In the genomic region with DNA sequence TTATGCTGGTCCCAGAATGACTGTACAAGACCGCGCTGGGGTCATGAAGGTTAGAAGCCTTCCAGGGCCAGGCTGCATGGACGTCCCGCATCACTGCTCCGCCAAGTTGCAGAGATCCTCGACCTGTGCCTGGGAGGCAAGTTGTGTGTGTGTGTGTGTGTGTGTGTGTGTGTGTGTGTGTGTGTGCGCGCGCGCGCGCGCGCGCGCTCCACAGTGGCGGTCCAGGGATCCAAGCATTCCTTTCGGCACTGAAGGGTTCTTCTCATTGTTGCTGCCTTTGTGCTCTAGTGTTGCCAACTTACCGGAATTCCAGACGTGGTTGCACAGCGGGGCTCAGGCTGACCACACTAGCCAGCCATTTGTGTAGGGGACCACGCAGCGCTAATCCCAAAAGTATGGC, we compare ENCODE assay signal across 9 mouse cellular contexts. TPM values are rescaled to one million over a fixed set of nuclear protein-coding genes. Genes with fewer than 3 reads are reported as not detected.
A peak's percentile ranks its signal among the peaks of the same experiment; 100 is the strongest.
DNase-seq lines count a peak whose midpoint lies in the region; ATAC-seq and TF ChIP-seq lines count a peak whose summit lies in the region.
"Had no signal": no experiment of that assay in that cellular context is flagged by ENCODE, and none has a peak within 500 bp of the region (broad histone marks: within the 10 kb centered on the region; RNA-seq: fewer than 3 reads in every experiment).

No protein-coding gene starts in this region.

- WGBS in hindbrain, postnatal 0 days: 0% methylated on average over 23 of the region's 23 CpGs
- WGBS in liver, postnatal 0 days (ENCODE audit: insufficient replicate concordance): 2% methylated on average over 23 of the region's 23 CpGs
- under 1% methylated on average over 23 of the region's 23 CpGs for WGBS in stomach, postnatal 0 days

- no peaks in the 10 kb centered on the region for H3K79me2 ChIP-seq in C2C12 (ENCODE audit: control insufficient read depth, insufficient read depth)

- no peak overlapping the region for H3K9ac ChIP-seq in hindbrain, postnatal 0 days (replicated peaks; ENCODE audit: low read length)
- H3K9ac ChIP-seq in liver, postnatal 0 days (replicated peaks): no peak overlapping the region
- H3K9ac ChIP-seq in stomach, postnatal 0 days (ENCODE audit: low read length): no peak overlapping the region
- H3K9ac ChIP-seq: liver, embryonic 14.5 days had no signal

- peak; percentile 25; the same call in 1 of the 2 replicates for ATAC-seq in hindbrain, postnatal 0 days
- ATAC-seq in liver, postnatal 0 days: no peak
- ATAC-seq in stomach, postnatal 0 days (ENCODE audit: low FRiP score, low TSS enrichment): peak; percentile 48; the same call in 1 of the 2 replicates

- no peak for TF ChIP-seq EP300 in liver, postnatal 0 days (IDR thresholded peaks at IDR 0.05; ENCODE audit: low read depth)
- no peak for TF ChIP-seq EP300 in stomach, postnatal 0 days (optimal IDR thresholded peaks at IDR 0.05)

- no peak overlapping the region for H3K27ac ChIP-seq in cortical plate, adult 2 months (ENCODE audit: insufficient read depth, low read length)
- H3K27ac ChIP-seq in hindbrain, postnatal 0 days: no peak overlapping the region
- H3K27ac ChIP-seq in liver, postnatal 0 days (ENCODE audit: low read depth): no peak overlapping the region
- no peak overlapping the region for H3K27ac ChIP-seq in stomach, postnatal 0 days (replicated peaks)
- H3K27ac ChIP-seq: liver, embryonic 14.5 days had no signal

- TF ChIP-seq CTCF in C2C12 (IDR thresholded peaks at IDR 0.05; ENCODE audit: control insufficient read depth, insufficient read depth, insufficient read length): no peak
- TF ChIP-seq CTCF in cortical plate, adult 2 months (IDR thresholded peaks at IDR 0.05; ENCODE audit: extremely low read depth, insufficient read depth, low read length): no peak
- no peak for TF ChIP-seq CTCF in hindbrain, postnatal 0 days (IDR thresholded peaks at IDR 0.05; ENCODE audit: low read depth)
- no peak for TF ChIP-seq CTCF in liver, postnatal 0 days (IDR thresholded peaks at IDR 0.05; ENCODE audit: low read depth)
- no peak for TF ChIP-seq CTCF in stomach, postnatal 0 days (IDR thresholded peaks at IDR 0.05; ENCODE audit: low read depth)

- no peaks in the 10 kb centered on the region for H3K79me3 ChIP-seq in C2C12 (ENCODE audit: low read depth)

- no peak for TF ChIP-seq POLR2A in cortical plate, adult 2 months (IDR thresholded peaks at IDR 0.05; ENCODE audit: extremely low read depth, insufficient read depth, low read length)

- no peaks in the 10 kb centered on the region for H3K9me3 ChIP-seq in hindbrain, postnatal 0 days (ENCODE audit: low read length)
- no peaks in the 10 kb centered on the region for H3K9me3 ChIP-seq in liver, postnatal 0 days (ENCODE audit: low read length)
- H3K9me3 ChIP-seq in stomach, postnatal 0 days (ENCODE audit: control insufficient read depth, low read length): no peaks in the 10 kb centered on the region

- no peaks in the 10 kb centered on the region for H3K36me3 ChIP-seq in C2C12 (ENCODE audit: control insufficient read depth, insufficient read depth)
- H3K36me3 ChIP-seq in hindbrain, postnatal 0 days (ENCODE audit: insufficient read depth, low read length): no peaks in the 10 kb centered on the region
- H3K36me3 ChIP-seq in liver, postnatal 0 days (replicated peaks; ENCODE audit: insufficient read depth, low read length): no peaks in the 10 kb centered on the region
- H3K36me3 ChIP-seq in stomach, postnatal 0 days (ENCODE audit: control insufficient read depth, insufficient read depth, low read length): no peaks in the 10 kb centered on the region

- H3ac ChIP-seq in C2C12 (ENCODE audit: control insufficient read depth, insufficient read length, low read depth): peak overlapping the region; percentile 18

- no peak for DNase-seq in hindbrain, postnatal 0 days (ENCODE audit: low spot score)
- DNase-seq in liver, postnatal 0 days: no peak
- DNase-seq in stomach, postnatal 0 days (ENCODE audit: low spot score): no peak
- DNase-seq in spleen, postnatal 36 days (ENCODE audit: low spot score in 2 of 2): no peak
- DNase-seq in spleen, postnatal 10 days (ENCODE audit: low spot score in 2 of 2): no peak
- DNase-seq in frontal cortex, postnatal 14 days (ENCODE audit: low spot score in 2 of 2): no peak

- H3K27me3 ChIP-seq in C2C12 (ENCODE audit: control insufficient read depth, insufficient read depth, insufficient read length): no peaks in the 10 kb centered on the region
- peaks cover 14% of the 10 kb centered on the region for H3K27me3 ChIP-seq in hindbrain, postnatal 0 days (ENCODE audit: insufficient read depth, low read length)
- H3K27me3 ChIP-seq in liver, postnatal 0 days (ENCODE audit: insufficient read depth, low read length): peaks cover 51% of the 10 kb centered on the region
- peaks cover 16% of the 10 kb centered on the region; the same call in 1 of the 2 replicates for H3K27me3 ChIP-seq in stomach, postnatal 0 days (ENCODE audit: control insufficient read depth, insufficient read depth, low read length)

- no peak overlapping the region for H3K4me3 ChIP-seq in C2C12 (ENCODE audit: insufficient read depth, poor library complexity, severe bottlenecking)
- peak overlapping the region; percentile 23; the same call in 1 of the 2 replicates for H3K4me3 ChIP-seq in cortical plate, adult 2 months (ENCODE audit: insufficient read depth, low read length)
- H3K4me3 ChIP-seq in hindbrain, postnatal 0 days (ENCODE audit: low read length): peak overlapping the region; percentile 36
- no peak overlapping the region for H3K4me3 ChIP-seq in liver, postnatal 0 days (ENCODE audit: low read depth, low read length)
- peak overlapping the region; percentile 4; the same call in 1 of the 2 replicates for H3K4me3 ChIP-seq in stomach, postnatal 0 days (ENCODE audit: low read depth, low read length)

- peak overlapping the region; percentile 98 for H3K4me2 ChIP-seq in hindbrain, postnatal 0 days (ENCODE audit: low read depth, low read length)
- 0 out of 2 replicates have a peak overlapping the region, but pooled peaks have one; percentile 67 for H3K4me2 ChIP-seq in liver, postnatal 0 days (ENCODE audit: low read depth, low read length)
- H3K4me2 ChIP-seq in stomach, postnatal 0 days (replicated peaks; ENCODE audit: low read depth): peak overlapping the region; percentile 17; the same call in 1 of the 2 replicates

- no peaks in the 10 kb centered on the region; the same call in 1 of the 2 replicates for H3K4me1 ChIP-seq in cortical plate, adult 2 months (ENCODE audit: control insufficient read depth, insufficient read depth, low read length)
- peaks cover 10% of the 10 kb centered on the region; the same call in 1 of the 2 replicates for H3K4me1 ChIP-seq in hindbrain, postnatal 0 days (ENCODE audit: insufficient read depth, low read length)
- H3K4me1 ChIP-seq in liver, postnatal 0 days (ENCODE audit: insufficient read depth): peaks cover 11% of the 10 kb centered on the region
- peaks cover 6% of the 10 kb centered on the region; the same call in 1 of the 2 replicates for H3K4me1 ChIP-seq in stomach, postnatal 0 days (replicated peaks; ENCODE audit: control insufficient read depth, insufficient read depth)

TF ChIP-seq in C2C12, 6 proteins besides CTCF, POLR2A, EP300 and RAD21:
- TF ChIP-seq FOSL1 (IDR thresholded peaks at IDR 0.05; ENCODE audit: insufficient read depth, low read length, poor library complexity, severe bottlenecking) (no peak), MYOG (IDR thresholded peaks at IDR 0.05; ENCODE audit: control insufficient read depth, extremely low read depth, insufficient read length) (no peak), MAX (IDR thresholded peaks at IDR 0.05) (no peak), USF1 (IDR thresholded peaks at IDR 0.05; ENCODE audit: low read depth) (no peak), MYOD1 (IDR thresholded peaks at IDR 0.05; ENCODE audit: control insufficient read depth, insufficient read length, low read depth) (no peak), CEBPB (IDR thresholded peaks at IDR 0.05; ENCODE audit: low read depth) (no peak)
TF ChIP-seq in C2C12: peak in this region for 0.

RNA-seq across cellular contexts. Expression of a gene that starts 2.0 kb away (rescaled TPM):
- 0.68 TPM for polyA plus RNA-seq in C2C12 (2012; fragmentation: generic; extraction: Trizol)
- polyA plus RNA-seq in cortical plate, adult 2 months (2012; rRNA removed): 0.04 and 0.10 TPM in 2 replicates
- 3.9 and 5.4 TPM in 2 replicates for total RNA-seq in hindbrain, postnatal 0 days (2014; rRNA removed)
- polyA plus RNA-seq in hindbrain, postnatal 0 days (2015; fragmentation: Nextera tagmentation; extraction: Ambion mirVana): 0.46 and 0.48 TPM in 2 replicates
- polyA plus RNA-seq in liver, postnatal 0 days (2015; fragmentation: Nextera tagmentation; extraction: Ambion mirVana): 0.02 and 0.05 TPM in 2 replicates
- polyA plus RNA-seq in stomach, postnatal 0 days (2015; fragmentation: Nextera tagmentation; extraction: Ambion mirVana): 0.29 TPM in 2 replicates

RNA-seq across cellular contexts. Expression of a gene that starts 59.1 kb away (rescaled TPM):
- 3.1 TPM for polyA plus RNA-seq in C2C12 (2012; fragmentation: generic; extraction: Trizol)
- 28.1 and 36.4 TPM in 2 replicates for polyA plus RNA-seq in cortical plate, adult 2 months (2012; rRNA removed)
- 13.3 and 18.3 TPM in 2 replicates for total RNA-seq in hindbrain, postnatal 0 days (2014; rRNA removed)
- polyA plus RNA-seq in hindbrain, postnatal 0 days (2015; fragmentation: Nextera tagmentation; extraction: Ambion mirVana): 26.1 and 26.7 TPM in 2 replicates
- polyA plus RNA-seq in liver, postnatal 0 days (2015; fragmentation: Nextera tagmentation; extraction: Ambion mirVana): 3.6 and 3.9 TPM in 2 replicates
- polyA plus RNA-seq in stomach, postnatal 0 days (2015; fragmentation: Nextera tagmentation; extraction: Ambion mirVana): 10.3 and 10.4 TPM in 2 replicates

Comparison
In these comparisons a context has a peak if more than half of its experiments do, and no peak if none do; other contexts are left out.
1. H3K4me3 ChIP-seq: peak in cortical plate, adult 2 months (single experiment), hindbrain, postnatal 0 days (single experiment) and stomach, postnatal 0 days (single experiment); none in C2C12 (single experiment) and liver, postnatal 0 days (single experiment).
2. H3K4me2 ChIP-seq: peak in every context shown above with its lines; median percentile 98 in hindbrain, postnatal 0 days; 67 in liver, postnatal 0 days; 17 in stomach, postnatal 0 days.